Mouse (Mus musculus): Measurements from ENCODE around the gene Zfp341.

- TF ChIP-seq POLR2A (IDR thresholded peaks at IDR 0.05; ENCODE audit: insufficient read length, low read depth), result no peak
- TF ChIP-seq MYOG (IDR thresholded peaks at IDR 0.05; ENCODE audit: control insufficient read depth in 1 of 3, insufficient read depth in 1 of 3, insufficient read length in 2 of 3, low read depth in 2 of 3), result no peak
- no peak for TF ChIP-seq TCF12 (IDR thresholded peaks at IDR 0.05; ENCODE audit: insufficient read depth, poor library complexity, severe bottlenecking)
- TF ChIP-seq TCF3 (IDR thresholded peaks at IDR 0.05; ENCODE audit: insufficient read length, low read depth), result no peak
- TF ChIP-seq USF1 (IDR thresholded peaks at IDR 0.05; ENCODE audit: low read depth), result no peak
Measured at GRCm38 (mm10) chr2:154606965-154607364, 6.1 kb upstream of the Zfp341 start.

All from myocyte (in vitro differentiated cells).